Mouse (Mus musculus) forebrain, embryonic 16.5 days (tissue): ENCODE results near the gene Akr1b8. TPM values are rescaled to one million over a fixed set of nuclear protein-coding genes. Genes with fewer than 3 reads are reported as not detected.
"Not testable (repeated sequence)": the region's sequence is repeated elsewhere in the genome, so short reads cannot be mapped to it uniquely, and the experiment has no call there.

ENCODE experiments used
- ATAC-seq: fragments of 200-750 bp; cut with Nextera tagmentation; 2 replicates; pipeline ENCODE4 v1.8.0; 2017; ENCODE audit warnings: mild to moderate bottlenecking, moderate library complexity
- H3K27ac ChIP-seq: fragments of 300-500 bp; sonication (generic); 2 replicates; pipeline ENCODE4 v1.5.1; 2014; ENCODE audit warnings: low read length, control low read depth
- H3K27me3 ChIP-seq: fragments of 300-500 bp; sonication (generic); replicated peaks from 2 replicates; pipeline ENCODE4 v1.6.1; 2014; ENCODE audit warnings: low read length; ENCODE audit not compliant: control insufficient read depth, insufficient read depth
- H3K36me3 ChIP-seq: fragments of 300-500 bp; sonication (generic); 2 replicates; pipeline ENCODE4 v1.6.1; 2014; ENCODE audit not compliant: control insufficient read depth, insufficient read depth
- H3K4me1 ChIP-seq: fragments of 300-500 bp; sonication (generic); replicated peaks from 2 replicates; pipeline ENCODE4 v1.6.1; 2014; ENCODE audit warnings: low read length; ENCODE audit not compliant: control insufficient read depth, insufficient read depth
- H3K4me2 ChIP-seq: fragments of 300-500 bp; sonication (generic); 2 replicates; pipeline ENCODE4 v1.6.1; 2014; ENCODE audit warnings: mild to moderate bottlenecking, low read length, control low read depth
- H3K4me3 ChIP-seq: fragments of 300-500 bp; sonication (generic); replicated peaks from 2 replicates; pipeline ENCODE4 v1.5.1; 2014; ENCODE audit warnings: mild to moderate bottlenecking, low read length, control low read depth
- H3K9ac ChIP-seq: fragments of 300-500 bp; sonication (generic); replicated peaks from 2 replicates; pipeline ENCODE4 v1.6.1; 2014; ENCODE audit warnings: low read depth, low read length, control low read depth
- H3K9me3 ChIP-seq: fragments of 300-500 bp; sonication (generic); 2 replicates; pipeline ENCODE4 v1.6.1; 2016; ENCODE audit warnings: low read length; ENCODE audit not compliant: control insufficient read depth
- WGBS: fragments of 180-500 bp; shearing (Covaris S2); extraction: QIAGEN DNeasy Blood & Tissue Kit; methylation state at CpG from one replicate; pipeline ENCODE4 v1.1.7; 2014; 5-methylcytosine and 5-hydroxymethylcytosine counted together
- polyA plus RNA-seq: library from polyadenylated mRNA; unstranded; fragments of >200 nt; fragmentation: Nextera tagmentation; extraction: Ambion mirVana; gene quantifications from 2 replicates; pipeline ENCODE4 v1.2.1, GENCODE M21; 2015

Akr1b8 gene
- polyA plus RNA-seq, 1 experiment from 2014 or later, result 2.2 TPM

DNA sequence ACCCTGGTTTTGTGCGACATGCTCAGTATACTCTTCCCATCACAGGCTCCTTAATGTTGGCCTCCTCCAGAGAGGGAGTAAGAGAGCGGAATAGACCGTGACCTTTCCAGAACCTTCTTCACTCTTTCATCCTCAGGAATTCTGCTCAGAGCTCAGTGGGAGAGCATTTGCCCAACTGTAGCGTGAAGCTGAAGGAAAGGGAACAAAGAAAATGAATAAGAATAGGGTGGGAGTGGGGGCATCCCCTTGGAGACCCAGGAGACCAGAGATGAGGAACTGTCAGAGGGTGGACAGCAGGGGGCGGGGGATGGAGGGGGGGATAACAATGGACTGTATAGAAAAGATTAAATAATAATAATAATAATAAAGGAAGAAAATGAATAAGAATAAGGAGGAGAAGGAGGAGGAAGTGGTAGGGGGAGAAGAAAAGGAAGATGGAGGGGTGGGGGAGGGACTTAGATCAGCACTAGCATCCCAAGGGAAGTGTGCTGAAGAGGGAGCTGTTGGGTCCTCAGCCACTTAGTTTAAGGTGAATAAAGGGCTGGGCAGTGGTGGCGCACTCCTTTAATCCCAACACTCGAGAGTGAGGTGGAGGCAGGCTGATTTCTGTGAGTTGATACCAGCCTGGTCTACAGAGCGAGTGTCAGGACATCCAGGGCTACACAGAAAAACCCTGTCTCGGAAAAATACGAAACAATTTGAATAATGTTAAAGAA, 9.6 kb upstream of the Akr1b8 start:
- no peak overlapping the region for H3K9ac ChIP-seq
- H3K4me3 ChIP-seq, result no peak overlapping the region
- no peak for ATAC-seq
- 0 out of 2 replicates have a peak, but pooled peaks cover 2% of the 10 kb centered on the region for H3K4me1 ChIP-seq
- H3K36me3 ChIP-seq, result no peaks in the 10 kb centered on the region
- no peaks in the 10 kb centered on the region for H3K9me3 ChIP-seq
- no peak overlapping the region for H3K4me2 ChIP-seq
- no peak overlapping the region for H3K27ac ChIP-seq
- WGBS, result 45% methylated on average over 10 of the region's 10 CpGs
- H3K27me3 ChIP-seq, result no peaks in the 10 kb centered on the region

DNA sequence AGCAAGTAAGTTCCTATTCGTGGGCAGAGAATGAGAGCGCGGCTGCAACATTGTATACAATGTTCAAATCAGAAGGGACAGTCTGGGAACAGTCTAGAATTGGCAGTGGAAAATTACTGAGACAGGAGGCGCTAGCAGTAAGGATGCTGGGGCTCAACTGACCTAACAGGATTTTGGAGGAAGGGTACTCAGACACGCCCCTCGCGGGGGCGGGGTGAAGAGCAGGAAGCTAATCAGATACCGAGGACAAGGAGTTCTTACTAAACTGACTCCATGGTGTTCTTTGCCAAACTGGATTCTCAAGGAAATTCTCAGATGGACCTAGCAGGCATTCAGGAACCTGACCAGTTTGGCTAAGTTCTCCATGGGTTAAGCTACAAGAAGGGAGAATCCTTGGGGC, 9.0 kb upstream of the Akr1b8 start:
- no peak overlapping the region for H3K9ac ChIP-seq
- H3K4me3 ChIP-seq, result no peak overlapping the region
- H3K9me3 ChIP-seq, result no peaks in the 10 kb centered on the region
- WGBS, result 17% methylated on average over 9 of the region's 9 CpGs
- ATAC-seq, result no peak
- no peak overlapping the region for H3K4me2 ChIP-seq
- no peaks in the 10 kb centered on the region for H3K36me3 ChIP-seq
- 0 out of 2 replicates have a peak, but pooled peaks cover 2% of the 10 kb centered on the region for H3K4me1 ChIP-seq
- no peaks in the 10 kb centered on the region for H3K27me3 ChIP-seq
- H3K27ac ChIP-seq, result no peak overlapping the region

DNA sequence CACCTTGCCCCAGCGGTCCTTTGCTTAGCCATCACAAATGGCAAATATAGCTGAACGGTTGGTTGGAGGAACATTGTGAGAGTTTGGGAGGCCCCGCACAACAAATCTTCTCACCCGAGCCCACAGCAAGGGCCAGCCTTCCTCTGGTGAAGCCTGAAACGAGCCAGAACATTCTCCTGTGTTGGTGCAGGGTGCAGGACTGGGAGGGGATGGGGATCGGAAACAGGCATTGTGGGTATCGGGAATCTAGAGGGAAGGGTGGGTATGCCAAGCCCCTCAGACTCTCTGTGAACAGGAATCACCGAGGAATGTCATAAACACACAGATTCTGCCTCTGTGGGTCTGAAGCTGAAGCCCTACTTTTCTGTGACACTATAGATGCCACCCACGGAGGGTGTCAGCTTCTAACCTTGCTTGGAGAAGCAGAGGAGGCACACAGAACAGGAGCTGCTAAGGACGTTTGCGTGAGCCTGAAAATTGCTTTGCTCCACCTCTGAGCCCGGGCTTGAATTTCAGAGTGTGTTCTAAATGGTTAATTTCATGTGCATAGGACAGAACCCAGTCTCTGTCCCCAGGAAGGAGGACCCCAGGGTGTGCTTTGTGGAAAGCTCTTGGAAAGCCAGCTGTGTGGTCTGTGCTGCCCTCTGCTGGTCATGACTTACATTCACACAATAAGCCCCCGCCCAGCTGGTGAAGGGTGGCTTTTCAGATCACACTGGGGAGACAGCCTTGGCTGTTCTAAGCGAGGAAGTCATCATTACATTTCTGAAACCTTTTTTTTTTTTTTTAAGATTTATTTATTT, 7.6 kb upstream of the Akr1b8 start:
- Histone ChIP-seq H3K4me3 (no peak overlapping the region), H3K27me3 (no peaks in the 10 kb centered on the region), H3K36me3 (no peaks in the 10 kb centered on the region), H3K4me2 (no peak overlapping the region), H3K27ac (no peak overlapping the region), H3K4me1 (0 out of 2 replicates have a peak, but pooled peaks cover 2% of the 10 kb centered on the region), H3K9me3 (no peaks in the 10 kb centered on the region), H3K9ac (no peak overlapping the region)
- peak; percentile 80 for ATAC-seq
- 49% methylated on average over 14 of the region's 14 CpGs for WGBS

DNA sequence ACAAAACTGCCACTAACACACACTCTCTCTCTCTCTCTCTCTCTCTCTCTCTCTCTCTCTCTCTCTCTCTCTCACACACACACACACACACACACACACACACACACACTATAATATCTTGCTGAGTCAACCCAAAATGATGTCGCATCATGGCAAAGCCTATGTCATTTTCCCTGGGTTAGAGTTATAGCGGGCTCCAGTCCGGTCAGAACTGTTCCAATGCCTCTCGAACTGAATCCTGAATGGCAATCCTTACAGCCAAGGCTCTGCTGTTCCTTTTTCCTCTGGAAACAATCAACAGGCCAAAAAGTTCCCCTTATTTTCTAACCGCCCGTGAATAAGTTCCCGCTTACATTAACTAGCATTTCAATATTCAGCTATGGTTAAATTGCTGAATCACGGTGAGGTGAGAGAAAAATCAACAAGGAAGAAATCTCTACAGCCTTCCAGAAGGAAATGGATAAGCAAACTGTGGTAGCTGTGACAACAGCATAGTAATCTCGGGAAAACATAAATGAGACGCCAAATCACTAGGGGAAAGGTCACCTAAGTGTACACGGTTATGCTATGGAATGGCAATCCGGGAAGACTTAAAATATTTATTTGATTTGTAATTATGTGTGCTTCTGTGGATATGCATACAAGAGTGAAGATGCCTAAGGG, 3.8 kb upstream of the Akr1b8 start:
- 86% methylated on average over 12 of the region's 12 CpGs for WGBS
- Histone ChIP-seq H3K4me1 (peaks cover 9% of the 10 kb centered on the region; the same call in 1 of the 2 replicates), H3K4me2 (no peak overlapping the region), H3K27ac (no peak overlapping the region), H3K27me3 (no peaks in the 10 kb centered on the region), H3K9me3 (no peaks in the 10 kb centered on the region), H3K9ac (no peak overlapping the region), H3K36me3 (no peaks in the 10 kb centered on the region), H3K4me3 (no peak overlapping the region)
- ATAC-seq, result no peak

GRCm38 (mm10) chr6:34351481-34351880, 2.4 kb upstream of the Akr1b8 start:
- H3K4me1 ChIP-seq, H3K4me3 ChIP-seq, H3K27ac ChIP-seq, H3K27me3 ChIP-seq, ATAC-seq, H3K9me3 ChIP-seq, H3K36me3 ChIP-seq, H3K4me2 ChIP-seq, H3K9ac ChIP-seq: not testable (repeated sequence)
- WGBS, result 53% methylated on average over 10 of the region's 10 CpGs

GRCm38 (mm10) chr6:34352401-34352800, 1.5 kb upstream of the Akr1b8 start:
- no peak overlapping the region for H3K4me2 ChIP-seq
- no peak overlapping the region for H3K4me3 ChIP-seq
- 94% methylated on average over 3 of the region's 3 CpGs for WGBS
- no peak overlapping the region for H3K9ac ChIP-seq
- H3K36me3 ChIP-seq, result no peaks in the 10 kb centered on the region
- no peaks in the 10 kb centered on the region for H3K27me3 ChIP-seq
- H3K9me3 ChIP-seq, result no peaks in the 10 kb centered on the region
- H3K27ac ChIP-seq, result no peak overlapping the region
- no peak for ATAC-seq
- H3K4me1 ChIP-seq, result peaks cover 7% of the 10 kb centered on the region; the same call in 1 of the 2 replicates

GRCm38 (mm10) chr6:34354354-34355348, 732 bp downstream of the Akr1b8 start:
- ATAC-seq, result no peak; the same call in 1 of the 2 replicates
- H3K36me3 ChIP-seq, result no peaks in the 10 kb centered on the region
- H3K4me2 ChIP-seq, result no peak overlapping the region; the same call in 1 of the 2 replicates

GRCm38 (mm10) chr6:34355349-34355747, 1.4 kb downstream of the Akr1b8 start:
- Histone ChIP-seq H3K9me3 (no peaks in the 10 kb centered on the region), H3K4me3 (no peak overlapping the region), H3K4me2 (no peak overlapping the region), H3K27me3 (no peaks in the 10 kb centered on the region), H3K36me3 (no peaks in the 10 kb centered on the region), H3K27ac (no peak overlapping the region), H3K4me1 (peaks cover 7% of the 10 kb centered on the region; the same call in 1 of the 2 replicates), H3K9ac (no peak overlapping the region)
- WGBS, result 79% methylated on average over 6 of the region's 6 CpGs
- ATAC-seq, result no peak

More at GRCm38 (mm10) chr6:34354354-34355348, 732 bp downstream of the Akr1b8 start:
- no peak overlapping the region for H3K4me3 ChIP-seq
- H3K9ac ChIP-seq, result no peak overlapping the region
- no peaks in the 10 kb centered on the region for H3K27me3 ChIP-seq
- H3K9me3 ChIP-seq, result no peaks in the 10 kb centered on the region
- 76% methylated on average over 8 of the region's 8 CpGs for WGBS
- peaks cover 7% of the 10 kb centered on the region; the same call in 1 of the 2 replicates for H3K4me1 ChIP-seq
- H3K27ac ChIP-seq, result no peak overlapping the region
